Mouse (Mus musculus) ES-Bruce4 (cell line): ENCODE data around the gene Spock1. TPM values are rescaled to one million over a fixed set of nuclear protein-coding genes. Genes with fewer than 3 reads are reported as not detected.

Experiments used
- H3K27ac ChIP-seq: 2 replicates; pipeline ENCODE4 v1.5.1; 2012; ENCODE audit warnings: low read length, inconsistent platforms; ENCODE audit not compliant: insufficient read depth
- H3K27me3 ChIP-seq: 2 replicates; pipeline ENCODE4 v1.6.1; 2012; ENCODE audit warnings: mild to moderate bottlenecking, low read length, inconsistent platforms; ENCODE audit not compliant: control insufficient read depth, poor library complexity, insufficient read depth, severe bottlenecking
- H3K36me3 ChIP-seq: 2 replicates; pipeline ENCODE4 v1.6.1; 2012; ENCODE audit warnings: inconsistent platforms, mild to moderate bottlenecking, low read length, moderate library complexity; ENCODE audit not compliant: control insufficient read depth, poor library complexity, insufficient read depth, severe bottlenecking
- H3K4me1 ChIP-seq: one replicate; pipeline ENCODE4 v1.8.1; 2011; ENCODE audit warnings: low read length; ENCODE audit not compliant: control insufficient read depth, insufficient read depth
- H3K4me3 ChIP-seq: 2 replicates; pipeline ENCODE4 v1.5.1; 2011; ENCODE audit warnings: low read depth, mild to moderate bottlenecking, low read length
- H3K9ac ChIP-seq: 2 replicates; pipeline ENCODE4 v1.6.1; 2012; ENCODE audit warnings: low read depth, mild to moderate bottlenecking, inconsistent platforms; ENCODE audit not compliant: poor library complexity, severe bottlenecking
- H3K9me3 ChIP-seq: replicated peaks from 2 replicates; pipeline ENCODE4 v1.6.1; 2012; ENCODE audit warnings: mild to moderate bottlenecking, low read length, inconsistent platforms; ENCODE audit not compliant: control insufficient read depth, poor library complexity, insufficient read depth, severe bottlenecking
- CTCF ChIP-seq: IDR thresholded peaks from one replicate; pipeline ENCODE4 v1.8.1; 2011; ENCODE audit warnings: low read depth, low read length
- EP300 ChIP-seq: IDR thresholded peaks from 2 replicates; pipeline ENCODE4 v1.6.1; 2011; ENCODE audit warnings: low read depth, low read length; ENCODE audit not compliant: insufficient read depth
- POLR2A ChIP-seq: IDR thresholded peaks from one replicate; pipeline ENCODE4 v1.8.1; 2011; ENCODE audit warnings: low read length; ENCODE audit not compliant: insufficient read depth
- polyA plus RNA-seq: library from polyadenylated mRNA; stranded (reverse); fragments of >200 nt; gene quantifications from 2 replicates; pipeline ENCODE4 v1.2.4, GENCODE M21; 2011; ENCODE audit warnings: low read depth; ENCODE audit not compliant: missing spikeins, insufficient read depth, insufficient read length

Spock1 gene
- polyA plus RNA-seq, 1 experiment: 0.61 TPM

GRCm38 (mm10) chr13:57519790-57520189 lies 388.3 kb downstream of the Spock1 start:
- Histone ChIP-seq H3K9me3 (peaks cover 5% of the 10 kb centered on the region; the same call in 1 of the 2 replicates), H3K9ac (no peak overlapping the region), H3K4me1 (peaks cover 2% of the 10 kb centered on the region), H3K27ac (no peak overlapping the region), H3K36me3 (no peaks in the 10 kb centered on the region), H3K27me3 (no peaks in the 10 kb centered on the region), H3K4me3 (no peak overlapping the region)
- TF ChIP-seq CTCF: no peak
- TF ChIP-seq EP300: no peak
- TF ChIP-seq POLR2A: no peak

- TF ChIP-seq POLR2A (no peak), EP300 (no peak), CTCF (no peak)
- Histone ChIP-seq H3K4me3 (no peak overlapping the region), H3K9ac (no peak overlapping the region)
Measured at GRCm38 (mm10) chr13:57515737-57516136, 392.4 kb downstream of the Spock1 start.

GRCm38 (mm10) chr13:57501552-57501951 lies 406.6 kb downstream of the Spock1 start:
- Histone ChIP-seq H3K9me3 (no peaks in the 10 kb centered on the region), H3K4me1 (no peaks in the 10 kb centered on the region), H3K27me3 (no peaks in the 10 kb centered on the region), H3K27ac (no peak overlapping the region), H3K9ac (no peak overlapping the region), H3K4me3 (no peak overlapping the region), H3K36me3 (no peaks in the 10 kb centered on the region)
- no peak for TF ChIP-seq CTCF
- TF ChIP-seq POLR2A: no peak
- no peak for TF ChIP-seq EP300

More at GRCm38 (mm10) chr13:57515737-57516136, 392.4 kb downstream of the Spock1 start:
- Histone ChIP-seq H3K27me3 (no peaks in the 10 kb centered on the region), H3K9me3 (no peaks in the 10 kb centered on the region), H3K4me1 (no peaks in the 10 kb centered on the region), H3K36me3 (no peaks in the 10 kb centered on the region), H3K27ac (no peak overlapping the region)

DNA sequence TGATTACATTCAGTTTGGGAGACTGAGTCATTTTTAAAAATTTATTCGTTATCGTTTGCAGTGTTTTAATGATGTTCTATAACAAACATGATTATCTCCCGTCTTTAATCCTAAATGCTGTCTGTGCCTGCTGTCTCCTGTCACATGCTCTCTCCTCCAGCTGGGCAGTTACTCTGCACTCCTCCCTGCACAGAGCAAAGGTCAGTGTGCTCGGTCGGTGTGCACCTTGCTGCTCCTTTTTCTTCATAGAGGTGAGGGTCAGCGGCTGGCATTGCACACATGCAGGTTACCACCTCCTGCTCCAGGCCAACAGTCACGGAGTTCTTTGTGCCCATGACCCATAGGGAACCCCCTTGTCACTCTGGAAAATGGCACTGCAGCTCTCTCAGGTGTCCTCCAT lies 411.4 kb downstream of the Spock1 start:
- H3K4me3 ChIP-seq: no peak overlapping the region
- no peaks in the 10 kb centered on the region for H3K27me3 ChIP-seq
- no peak overlapping the region for H3K27ac ChIP-seq
- H3K9me3 ChIP-seq: no peaks in the 10 kb centered on the region
- no peaks in the 10 kb centered on the region for H3K4me1 ChIP-seq
- TF ChIP-seq POLR2A (no peak), EP300 (no peak), CTCF (no peak)
- H3K9ac ChIP-seq: no peak overlapping the region
- no peaks in the 10 kb centered on the region for H3K36me3 ChIP-seq

- H3K36me3 ChIP-seq: no peaks in the 10 kb centered on the region
- H3K9ac ChIP-seq: no peak overlapping the region
- H3K27me3 ChIP-seq: no peaks in the 10 kb centered on the region
- H3K9me3 ChIP-seq: no peaks in the 10 kb centered on the region
- no peak for TF ChIP-seq POLR2A
- TF ChIP-seq CTCF: no peak
- no peak for TF ChIP-seq EP300
- H3K4me3 ChIP-seq: no peak overlapping the region
- H3K27ac ChIP-seq: no peak overlapping the region
- no peaks in the 10 kb centered on the region for H3K4me1 ChIP-seq
Measured at GRCm38 (mm10) chr13:57494838-57495237, 413.3 kb downstream of the Spock1 start.

GRCm38 (mm10) chr13:57488926-57489325 lies 419.2 kb downstream of the Spock1 start:
- no peaks in the 10 kb centered on the region for H3K9me3 ChIP-seq
- H3K4me3 ChIP-seq: no peak overlapping the region
- H3K36me3 ChIP-seq: no peaks in the 10 kb centered on the region
- TF ChIP-seq POLR2A: no peak
- H3K9ac ChIP-seq: no peak overlapping the region
- H3K27me3 ChIP-seq: no peaks in the 10 kb centered on the region
- no peaks in the 10 kb centered on the region for H3K4me1 ChIP-seq
- H3K27ac ChIP-seq: no peak overlapping the region
